Comparison of ENCODE assay signal across 8 mouse cellular contexts in the genomic region with DNA sequence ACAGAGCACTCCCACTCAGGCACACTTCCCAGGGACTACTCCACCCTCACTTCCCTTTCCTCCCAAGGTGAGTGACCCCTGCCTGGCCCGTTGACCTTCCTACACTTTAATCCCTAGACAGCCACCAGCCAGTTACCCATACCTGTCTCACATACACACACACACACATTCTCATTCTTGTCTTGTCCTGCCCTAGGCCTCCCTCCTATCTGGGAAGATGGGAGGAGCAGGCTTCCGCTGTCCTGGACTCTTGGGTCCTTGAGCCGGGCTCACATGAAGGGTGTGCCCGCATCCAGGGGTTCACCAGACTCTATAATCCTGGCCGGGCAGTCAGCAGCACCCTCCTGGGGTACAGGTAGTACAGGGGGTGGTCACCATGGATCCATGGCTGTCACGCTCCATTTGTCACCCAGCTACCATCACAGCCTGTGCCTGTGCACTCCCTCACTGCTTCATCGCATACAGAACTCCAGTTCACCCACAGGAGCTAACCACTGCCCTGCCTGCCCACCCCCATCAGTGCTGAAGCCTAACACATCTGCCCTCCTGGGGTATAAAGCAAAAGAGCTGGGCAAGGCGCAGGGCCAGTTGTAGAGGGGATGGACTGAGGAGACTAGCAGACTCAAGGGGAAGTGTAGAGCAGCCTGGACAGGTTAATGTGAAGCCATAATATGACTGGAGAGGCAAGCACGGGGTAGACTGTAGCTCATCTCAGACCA. TPM values are rescaled to one million over a fixed set of nuclear protein-coding genes. Genes with fewer than 3 reads are reported as not detected.
A peak's percentile ranks its signal among the peaks of the same experiment; 100 is the strongest.
DNase-seq lines count a peak whose midpoint lies in the region; ATAC-seq and TF ChIP-seq lines count a peak whose summit lies in the region.

No protein-coding gene starts in this region.

- no peak for TF ChIP-seq POLR2A in lung, adult 2 months (IDR thresholded peaks at IDR 0.05; ENCODE audit: borderline replicate concordance, extremely low read depth, low read depth, low read length)

- H3K27me3 ChIP-seq in kidney, embryonic 16.5 days (ENCODE audit: insufficient read depth, low read length), result no peaks in the 10 kb centered on the region
- H3K27me3 ChIP-seq in embryonic facial prominence, embryonic 15.5 days, result no peaks in the 10 kb centered on the region
- no peaks in the 10 kb centered on the region for H3K27me3 ChIP-seq in intestine, postnatal 0 days (replicated peaks; ENCODE audit: control insufficient read depth, insufficient read depth, low read length)
- H3K27me3 ChIP-seq in neural tube, embryonic 13.5 days, result no peaks in the 10 kb centered on the region

- peaks cover 29% of the 10 kb centered on the region for H3K36me3 ChIP-seq in kidney, embryonic 16.5 days (ENCODE audit: insufficient read depth, low read length)
- peaks cover 37% of the 10 kb centered on the region for H3K36me3 ChIP-seq in embryonic facial prominence, embryonic 15.5 days
- H3K36me3 ChIP-seq in intestine, postnatal 0 days (ENCODE audit: control insufficient read depth, insufficient read depth), result peaks cover 46% of the 10 kb centered on the region
- peaks cover 14% of the 10 kb centered on the region; the same call in 1 of the 2 replicates for H3K36me3 ChIP-seq in neural tube, embryonic 13.5 days

- WGBS in kidney, embryonic 16.5 days, result 48% methylated on average over 9 of the region's 9 CpGs
- WGBS in embryonic facial prominence, embryonic 15.5 days, result 58% methylated on average over 9 of the region's 9 CpGs
- 45% methylated on average over 9 of the region's 9 CpGs for WGBS in intestine, postnatal 0 days
- 71% methylated on average over 9 of the region's 9 CpGs for WGBS in neural tube, embryonic 13.5 days
- 71% methylated on average over 9 of the region's 9 CpGs for WGBS in lung, adult 2 months

- no peak for TF ChIP-seq CTCF in intestine, postnatal 0 days (IDR thresholded peaks at IDR 0.05; ENCODE audit: low read depth)
- no peak for TF ChIP-seq CTCF in lung, adult 2 months (IDR thresholded peaks at IDR 0.05; ENCODE audit: insufficient read depth, low read length)

- peak overlapping the region; percentile 72 for H3K4me2 ChIP-seq in kidney, embryonic 16.5 days (replicated peaks; ENCODE audit: low read depth, low read length)
- peak overlapping the region; percentile 69 for H3K4me2 ChIP-seq in embryonic facial prominence, embryonic 15.5 days (replicated peaks)
- peak overlapping the region; percentile 65 for H3K4me2 ChIP-seq in intestine, postnatal 0 days (replicated peaks; ENCODE audit: low read depth)
- peak overlapping the region; percentile 59 for H3K4me2 ChIP-seq in neural tube, embryonic 13.5 days

- no peak for DNase-seq in kidney, adult 8-10 months
- DNase-seq in urinary bladder, postnatal 36 days (ENCODE audit: low spot score in 2 of 2), result no peak
- no peak for DNase-seq in gastrocnemius, postnatal 25 days
- no peak for DNase-seq in lung, adult 2 months

- H3K9ac ChIP-seq in kidney, embryonic 16.5 days (replicated peaks; ENCODE audit: low read length), result no peak overlapping the region; the same call in 1 of the 2 replicates
- H3K9ac ChIP-seq in embryonic facial prominence, embryonic 15.5 days, result 0 out of 2 replicates have a peak overlapping the region, but pooled peaks have one; percentile 28
- H3K9ac ChIP-seq in intestine, postnatal 0 days (ENCODE audit: low read depth, low read length), result peak overlapping the region; percentile 40
- H3K9ac ChIP-seq in neural tube, embryonic 13.5 days, result peak overlapping the region; percentile 64; the same call in 1 of the 2 replicates

- H3K9me3 ChIP-seq in kidney, embryonic 16.5 days (ENCODE audit: low read length), result no peaks in the 10 kb centered on the region
- no peaks in the 10 kb centered on the region for H3K9me3 ChIP-seq in embryonic facial prominence, embryonic 15.5 days (replicated peaks)
- H3K9me3 ChIP-seq in intestine, postnatal 0 days (ENCODE audit: control insufficient read depth), result no peaks in the 10 kb centered on the region
- H3K9me3 ChIP-seq in neural tube, embryonic 13.5 days, result no peaks in the 10 kb centered on the region

- no peak overlapping the region for H3K4me3 ChIP-seq in kidney, embryonic 16.5 days (ENCODE audit: low read length)
- H3K4me3 ChIP-seq in embryonic facial prominence, embryonic 15.5 days (replicated peaks), result peak overlapping the region; percentile 40
- H3K4me3 ChIP-seq in intestine, postnatal 0 days (ENCODE audit: low read depth, low read length), result no peak overlapping the region
- no peak overlapping the region for H3K4me3 ChIP-seq in neural tube, embryonic 13.5 days
- no peak overlapping the region for H3K4me3 ChIP-seq in lung, adult 2 months (replicated peaks; ENCODE audit: extremely low read depth, low read depth, low read length)

- H3K27ac ChIP-seq in kidney, embryonic 16.5 days (ENCODE audit: low read length), result no peak overlapping the region
- peak overlapping the region; percentile 85 for H3K27ac ChIP-seq in embryonic facial prominence, embryonic 15.5 days (replicated peaks)
- peak overlapping the region; percentile 95 for H3K27ac ChIP-seq in intestine, postnatal 0 days (ENCODE audit: low read depth, low read length)
- H3K27ac ChIP-seq in neural tube, embryonic 13.5 days (replicated peaks), result no peak overlapping the region

- H3K4me1 ChIP-seq in kidney, embryonic 16.5 days (ENCODE audit: insufficient read depth, low read length), result peaks cover 21% of the 10 kb centered on the region
- H3K4me1 ChIP-seq in embryonic facial prominence, embryonic 15.5 days, result peaks cover 44% of the 10 kb centered on the region
- H3K4me1 ChIP-seq in intestine, postnatal 0 days (replicated peaks; ENCODE audit: control insufficient read depth, insufficient read depth, low read length), result peaks cover 11% of the 10 kb centered on the region; the same call in 1 of the 2 replicates
- H3K4me1 ChIP-seq in neural tube, embryonic 13.5 days (replicated peaks), result peaks cover 17% of the 10 kb centered on the region
- H3K4me1 ChIP-seq in lung, adult 2 months (ENCODE audit: control insufficient read depth, insufficient read depth, low read length), result peaks cover 5% of the 10 kb centered on the region; the same call in 1 of the 2 replicates

- peak; percentile 43 for ATAC-seq in kidney, embryonic 16.5 days (ENCODE audit: low FRiP score, low TSS enrichment)
- no peak for ATAC-seq in embryonic facial prominence, embryonic 15.5 days (ENCODE audit: insufficient number of reproducible peaks, low FRiP score, low TSS enrichment, low read depth)
- peak; percentile 35 for ATAC-seq in intestine, postnatal 0 days
- ATAC-seq in neural tube, embryonic 13.5 days (ENCODE audit: low read depth), result peak; percentile 5; the same call in 1 of the 2 replicates

RNA-seq across cellular contexts. Expression of a gene that starts 6.7 kb away (rescaled TPM):
- 222 and 240 TPM in 2 replicates for polyA plus RNA-seq in kidney, embryonic 16.5 days (2015; fragmentation: Nextera tagmentation; extraction: Ambion mirVana)
- 173 and 176 TPM in 2 replicates for polyA plus RNA-seq in embryonic facial prominence, embryonic 15.5 days (2015; fragmentation: Nextera tagmentation; extraction: Ambion mirVana)
- 387 and 418 TPM in 2 replicates for polyA plus RNA-seq in intestine, postnatal 0 days (2015; fragmentation: Nextera tagmentation; extraction: Ambion mirVana)
- 73.9 and 74.4 TPM in 2 replicates for polyA plus RNA-seq in neural tube, embryonic 13.5 days (2015; fragmentation: Nextera tagmentation; extraction: Ambion mirVana)
- 1 to 10 TPM; 3.6 to 4.3 TPM for total RNA-seq in gastrocnemius, postnatal 25 days (2021)
- polyA plus RNA-seq in lung, adult 2 months (2012; rRNA removed), result 49.5 and 57.1 TPM in 2 replicates

RNA-seq across cellular contexts. Expression of a gene that starts 21.9 kb away (rescaled TPM):
- 1,676 and 1,744 TPM in 2 replicates for polyA plus RNA-seq in kidney, embryonic 16.5 days (2015; fragmentation: Nextera tagmentation; extraction: Ambion mirVana)
- polyA plus RNA-seq in embryonic facial prominence, embryonic 15.5 days (2015; fragmentation: Nextera tagmentation; extraction: Ambion mirVana), result 1,738 and 1,786 TPM in 2 replicates
- 1,144 and 1,190 TPM in 2 replicates for polyA plus RNA-seq in intestine, postnatal 0 days (2015; fragmentation: Nextera tagmentation; extraction: Ambion mirVana)
- polyA plus RNA-seq in neural tube, embryonic 13.5 days (2015; fragmentation: Nextera tagmentation; extraction: Ambion mirVana), result 2,165 and 2,421 TPM in 2 replicates
- total RNA-seq in gastrocnemius, postnatal 25 days (2021), result 10 to 100 TPM; 65.8 to 68.4 TPM
- polyA plus RNA-seq in lung, adult 2 months (2012; rRNA removed), result 223 and 243 TPM in 2 replicates

RNA-seq across cellular contexts. Expression of a gene that starts 24.3 kb away (rescaled TPM):
- 41.2 and 46.6 TPM in 2 replicates for polyA plus RNA-seq in kidney, embryonic 16.5 days (2015; fragmentation: Nextera tagmentation; extraction: Ambion mirVana)
- 36.8 and 42.2 TPM in 2 replicates for polyA plus RNA-seq in embryonic facial prominence, embryonic 15.5 days (2015; fragmentation: Nextera tagmentation; extraction: Ambion mirVana)
- 7.4 and 8.8 TPM in 2 replicates for polyA plus RNA-seq in intestine, postnatal 0 days (2015; fragmentation: Nextera tagmentation; extraction: Ambion mirVana)
- polyA plus RNA-seq in neural tube, embryonic 13.5 days (2015; fragmentation: Nextera tagmentation; extraction: Ambion mirVana), result 32.4 and 33.1 TPM in 2 replicates
- 1 to 10 TPM; 6.1 to 6.6 TPM for total RNA-seq in gastrocnemius, postnatal 25 days (2021)
- polyA plus RNA-seq in lung, adult 2 months (2012; rRNA removed), result 48.6 and 54.0 TPM in 2 replicates

RNA-seq across cellular contexts. Expression of a gene that starts 31.4 kb away (rescaled TPM):
- 2.5 and 3.4 TPM in 2 replicates for polyA plus RNA-seq in kidney, embryonic 16.5 days (2015; fragmentation: Nextera tagmentation; extraction: Ambion mirVana)
- 21.1 and 21.5 TPM in 2 replicates for polyA plus RNA-seq in embryonic facial prominence, embryonic 15.5 days (2015; fragmentation: Nextera tagmentation; extraction: Ambion mirVana)
- polyA plus RNA-seq in intestine, postnatal 0 days (2015; fragmentation: Nextera tagmentation; extraction: Ambion mirVana), result 16.6 and 17.8 TPM in 2 replicates
- 1.9 and 2.7 TPM in 2 replicates for polyA plus RNA-seq in neural tube, embryonic 13.5 days (2015; fragmentation: Nextera tagmentation; extraction: Ambion mirVana)
- 1 to 10 TPM; 4.2 to 4.5 TPM for total RNA-seq in gastrocnemius, postnatal 25 days (2021)
- 11.0 and 14.7 TPM in 2 replicates for polyA plus RNA-seq in lung, adult 2 months (2012; rRNA removed)

Comparison
In these comparisons a context has a peak if more than half of its experiments do, and no peak if none do; other contexts are left out.
1. H3K27ac ChIP-seq: peak in embryonic facial prominence, embryonic 15.5 days (single experiment) and intestine, postnatal 0 days (single experiment); none in kidney, embryonic 16.5 days (single experiment) and neural tube, embryonic 13.5 days (single experiment).
2. Peak in every context shown above with its lines, with median percentiles within 50 percentile points of each other: H3K4me2 ChIP-seq.